Mouse (Mus musculus): ENCODE measurements around the gene Kcnab3.
"Not testable (repeated sequence)": the region's sequence is repeated elsewhere in the genome, so short reads cannot be mapped to it uniquely, and the experiment has no call there.

Gene Kcnab3

GRCm38 (mm10) chr11:69325628-69326407 lies at the start of gene Kcnab3:
Kcnab3 (plus strand) TSS chr11:69326258.
- peak; percentile 67 to 72 for DNase-seq (ENCODE audit: low spot score in 2 of 2)

GRCm38 (mm10) chr11:69277267-69277666 lies 48.8 kb upstream of the Kcnab3 start:
- DNase-seq (ENCODE audit: low spot score in 2 of 2) = no peak

- no peak for DNase-seq (ENCODE audit: low spot score in 2 of 2)
These were observed 34.9 kb upstream of the Kcnab3 start for GRCm38 (mm10) chr11:69291111-69291510.

- DNase-seq (ENCODE audit: low spot score in 2 of 2) = no peak
These were observed 30.8 kb upstream of the Kcnab3 start for GRCm38 (mm10) chr11:69295286-69295685.

- no peak for DNase-seq (ENCODE audit: low spot score in 2 of 2)
These were observed 28.3 kb upstream of the Kcnab3 start for GRCm38 (mm10) chr11:69297799-69298198.

- DNase-seq (ENCODE audit: low spot score in 2 of 2) = no peak
These were observed 27.8 kb upstream of the Kcnab3 start for GRCm38 (mm10) chr11:69298231-69298630.

GRCm38 (mm10) chr11:69302817-69303216 lies 23.2 kb upstream of the Kcnab3 start:
- no peak for DNase-seq (ENCODE audit: low spot score in 2 of 2)

- no peak for DNase-seq (ENCODE audit: low spot score in 2 of 2)
These were observed 20.8 kb upstream of the Kcnab3 start for GRCm38 (mm10) chr11:69305291-69305690.

GRCm38 (mm10) chr11:69306039-69306438 lies 20.0 kb upstream of the Kcnab3 start:
- no peak for DNase-seq (ENCODE audit: low spot score in 2 of 2)

GRCm38 (mm10) chr11:69311266-69311665 lies 14.8 kb upstream of the Kcnab3 start:
- no peak for DNase-seq (ENCODE audit: low spot score in 2 of 2)

GRCm38 (mm10) chr11:69316361-69316760 lies 9.7 kb upstream of the Kcnab3 start:
- DNase-seq (ENCODE audit: low spot score in 2 of 2) = no peak

- DNase-seq (ENCODE audit: low spot score in 2 of 2) = not testable (repeated sequence)
These were observed 8.1 kb upstream of the Kcnab3 start for GRCm38 (mm10) chr11:69318000-69318399.

- DNase-seq (ENCODE audit: low spot score in 2 of 2) = no peak
These were observed 4.5 kb upstream of the Kcnab3 start for GRCm38 (mm10) chr11:69321580-69321979.

- DNase-seq (ENCODE audit: low spot score in 2 of 2) = no peak
These were observed 4.0 kb upstream of the Kcnab3 start for GRCm38 (mm10) chr11:69322010-69322409.

- DNase-seq (ENCODE audit: low spot score in 2 of 2) = no peak
These were observed 3.2 kb upstream of the Kcnab3 start for GRCm38 (mm10) chr11:69322693-69323471.

- peak; percentile 90 to 99 for DNase-seq (ENCODE audit: low spot score in 2 of 2)
These were observed 2.4 kb upstream of the Kcnab3 start, which contains the start of the genes Cntrob and Trappc1 for GRCm38 (mm10) chr11:69323667-69324111. Cntrob (minus strand) TSS chr11:69323775. Trappc1 (plus strand) TSS chr11:69323980.

GRCm38 (mm10) chr11:69324749-69325148 lies 1.3 kb upstream of the Kcnab3 start:
- no peak for DNase-seq (ENCODE audit: low spot score in 2 of 2)

- no peak for DNase-seq (ENCODE audit: low spot score in 2 of 2)
These were observed 524 bp downstream of the Kcnab3 start for GRCm38 (mm10) chr11:69326408-69327156.

- no peak for DNase-seq (ENCODE audit: low spot score in 2 of 2)
These were observed 1.0 kb downstream of the Kcnab3 start for GRCm38 (mm10) chr11:69327157-69327442.

GRCm38 (mm10) chr11:69327648-69328047 lies 1.6 kb downstream of the Kcnab3 start:
- no peak for DNase-seq (ENCODE audit: low spot score in 2 of 2)

GRCm38 (mm10) chr11:69328517-69328916 lies 2.5 kb downstream of the Kcnab3 start:
- DNase-seq (ENCODE audit: low spot score in 2 of 2) = no peak

GRCm38 (mm10) chr11:69331152-69331551 lies 5.1 kb downstream of the Kcnab3 start:
- DNase-seq (ENCODE audit: low spot score in 2 of 2) = no peak
